Mouse (Mus musculus) left cerebral cortex, adult 2 months (tissue): Measurements from ENCODE around the gene Prr12. TPM values are rescaled to one million over a fixed set of nuclear protein-coding genes. Genes with fewer than 3 reads are reported as not detected.

Experiments
- DNase-seq, 2 experiments: peaks; one replicate each; pipeline ENCODE4 v3.0.0; 2021 to 2022; ENCODE audit warnings: low spot score in 2 of 2, mixed read lengths in 1 of 2; ENCODE audit errors: extremely low spot score in 1 of 2
- H3K27ac ChIP-seq: fragments of 200-600 bp; 2 replicates; pipeline ENCODE4 v1.8.1; 2022
- H3K4me3 ChIP-seq: fragments of 200-600 bp; 2 replicates; pipeline ENCODE4 v1.8.1; 2022
- CTCF ChIP-seq: fragments of 200-600 bp; IDR thresholded peaks from 2 replicates; pipeline ENCODE4 v1.8.1; 2022; ENCODE audit warnings: antibody characterized with exemption, mild to moderate bottlenecking, moderate library complexity
- intact Hi-C: fragments of 180-260 bp; cut with DNase I; formaldehyde crosslinking; loops from one replicate; pipeline ENCODE4 v1.15.1; 2025
- total RNA-seq, 2 experiments: library from RNA; stranded (reverse); gene quantifications; 2 replicates each; pipeline ENCODE4 v1.2.3; 2021

The Prr12 gene
- total RNA-seq, 2 experiments from 2014 or later = 70.0 to 73.4 TPM

- no peak for TF ChIP-seq CTCF
- Histone ChIP-seq H3K4me3 (no peak overlapping the region), H3K27ac (no peak overlapping the region)
- DNase-seq = no peak
- intact Hi-C loops = no loop called here
Observed at GRCm38 (mm10) chr7:45046853-45047350, 5.8 kb downstream of the Prr12 start.

DNA sequence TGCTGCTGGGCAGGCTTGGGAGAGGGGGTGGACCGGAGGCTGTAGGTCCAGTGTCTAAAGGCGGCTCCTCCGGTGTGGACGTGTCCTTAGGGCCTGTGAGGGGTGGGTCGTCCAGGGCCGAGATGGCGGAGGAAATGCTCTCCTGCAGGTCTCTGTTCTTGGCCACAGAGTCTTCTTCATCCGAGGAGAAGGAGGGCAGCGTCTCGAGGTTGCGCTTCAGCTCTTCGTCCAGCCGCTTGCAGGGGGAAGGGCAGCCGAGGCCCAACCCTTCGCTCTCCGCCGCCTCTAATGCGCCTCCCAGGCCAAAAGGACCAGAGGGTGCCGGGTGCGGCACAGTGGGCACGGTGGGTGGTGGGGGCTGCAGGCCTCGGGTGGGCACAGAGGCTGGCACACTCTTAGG lies 6.9 kb downstream of the Prr12 start:
- Histone ChIP-seq H3K27ac (no peak overlapping the region), H3K4me3 (no peak overlapping the region)
- intact Hi-C loops = no loop called here
- no peak for DNase-seq
- no peak for TF ChIP-seq CTCF

DNA sequence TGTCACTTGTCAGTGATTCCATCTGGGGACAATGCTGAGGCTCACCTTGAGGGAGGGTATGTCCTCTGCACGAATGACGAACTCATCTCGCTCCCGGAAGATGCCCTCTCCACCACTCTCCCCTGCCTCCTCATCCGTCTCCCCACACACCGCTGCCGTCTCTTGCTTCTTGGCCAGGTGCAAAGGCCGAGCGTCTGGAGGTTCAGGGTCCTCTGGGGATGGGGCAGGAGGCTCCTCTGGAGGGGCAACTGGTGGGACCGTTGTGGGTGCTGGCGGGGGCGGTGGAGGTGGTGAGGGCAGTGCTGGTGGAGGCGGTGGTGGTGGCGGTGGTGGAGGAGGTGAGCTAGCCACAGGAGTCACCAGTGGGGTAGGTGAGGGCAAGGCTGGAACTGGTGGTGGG lies 9.4 kb downstream of the Prr12 start:
- intact Hi-C loops = no loop called here
- no peak for TF ChIP-seq CTCF
- Histone ChIP-seq H3K27ac (no peak overlapping the region), H3K4me3 (no peak overlapping the region)
- no peak for DNase-seq

GRCm38 (mm10) chr7:45040851-45041250 lies 11.8 kb downstream of the Prr12 start:
- intact Hi-C loops = no loop called here
- Histone ChIP-seq H3K4me3 (no peak overlapping the region), H3K27ac (no peak overlapping the region)
- DNase-seq = no peak
- TF ChIP-seq CTCF = no peak

- DNase-seq = no peak
- Histone ChIP-seq H3K4me3 (no peak overlapping the region), H3K27ac (no peak overlapping the region)
- intact Hi-C loops = no loop called here
- TF ChIP-seq CTCF = no peak
Observed at GRCm38 (mm10) chr7:45038411-45038810, 14.3 kb downstream of the Prr12 start.

GRCm38 (mm10) chr7:45037720-45038361 lies 14.8 kb downstream of the Prr12 start:
- intact Hi-C loops = no loop called here
- no peak overlapping the region for H3K4me3 ChIP-seq
- no peak for DNase-seq
- TF ChIP-seq CTCF = peak; percentile 66
- no peak overlapping the region for H3K27ac ChIP-seq

GRCm38 (mm10) chr7:45036702-45037101 lies 16.0 kb downstream of the Prr12 start:
- no peak for DNase-seq
- Histone ChIP-seq H3K4me3 (no peak overlapping the region), H3K27ac (no peak overlapping the region)
- TF ChIP-seq CTCF = no peak; the same call in 1 of the 2 replicates
- intact Hi-C loops = no loop called here

DNA sequence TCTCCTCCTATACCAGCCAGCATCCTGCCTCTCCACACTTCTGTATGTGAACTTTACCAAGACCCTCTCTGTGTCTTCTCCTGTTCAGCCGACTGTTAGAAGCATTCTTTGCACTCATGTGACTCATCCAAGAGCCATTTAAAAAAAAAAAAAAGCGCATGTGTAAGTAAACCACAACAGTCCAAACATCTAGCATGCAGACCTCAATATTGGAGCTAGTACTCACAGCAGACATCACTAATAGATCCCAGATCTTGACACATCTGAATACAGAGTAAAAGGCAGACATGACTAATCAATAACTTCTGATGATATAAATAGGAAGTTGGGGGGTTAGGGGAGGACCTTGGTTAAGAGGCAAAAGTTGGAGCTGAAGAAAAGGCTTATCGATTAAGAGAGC lies 17.1 kb downstream of the Prr12 start:
- Histone ChIP-seq H3K4me3 (no peak overlapping the region), H3K27ac (no peak overlapping the region)
- no peak for DNase-seq
- TF ChIP-seq CTCF = no peak
- intact Hi-C loops = no loop called here

- no peak for TF ChIP-seq CTCF
- DNase-seq = no peak
- intact Hi-C loops = no loop called here
- H3K27ac ChIP-seq = no peak overlapping the region
- no peak overlapping the region for H3K4me3 ChIP-seq
Observed at GRCm38 (mm10) chr7:45033722-45034359, 18.8 kb downstream of the Prr12 start.

GRCm38 (mm10) chr7:45030857-45031256 lies 21.8 kb downstream of the Prr12 start:
- no peak overlapping the region for H3K27ac ChIP-seq
- DNase-seq = no peak
- TF ChIP-seq CTCF = no peak
- intact Hi-C loops = no loop called here
- no peak overlapping the region for H3K4me3 ChIP-seq

- Histone ChIP-seq H3K27ac (no peak overlapping the region), H3K4me3 (no peak overlapping the region)
- intact Hi-C loops = no loop called here
- no peak for TF ChIP-seq CTCF
- DNase-seq = no peak
Observed at GRCm38 (mm10) chr7:45029995-45030394, 22.7 kb downstream of the Prr12 start.

DNA sequence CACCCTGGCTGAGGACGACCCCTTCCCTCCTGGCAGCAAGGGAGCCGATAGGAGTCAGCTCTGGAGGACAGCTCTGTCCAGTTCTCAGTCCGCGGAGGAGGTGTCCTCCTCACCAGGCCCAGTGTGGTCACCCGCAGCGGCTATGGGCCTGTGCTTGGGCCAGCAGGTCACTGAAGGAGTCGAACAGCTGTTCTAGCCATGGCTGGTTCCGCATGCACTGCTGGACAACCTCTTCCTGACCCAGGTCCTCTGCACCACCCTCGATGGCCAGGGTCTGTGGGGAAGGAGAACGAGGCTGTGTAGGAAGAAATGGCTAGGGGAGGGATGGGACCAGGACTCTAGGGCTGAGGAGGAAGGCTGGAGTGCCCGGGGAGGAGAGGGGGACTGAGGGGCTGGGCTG lies 24.3 kb downstream of the Prr12 start:
- intact Hi-C loops = no loop called here
- DNase-seq = no peak

DNA sequence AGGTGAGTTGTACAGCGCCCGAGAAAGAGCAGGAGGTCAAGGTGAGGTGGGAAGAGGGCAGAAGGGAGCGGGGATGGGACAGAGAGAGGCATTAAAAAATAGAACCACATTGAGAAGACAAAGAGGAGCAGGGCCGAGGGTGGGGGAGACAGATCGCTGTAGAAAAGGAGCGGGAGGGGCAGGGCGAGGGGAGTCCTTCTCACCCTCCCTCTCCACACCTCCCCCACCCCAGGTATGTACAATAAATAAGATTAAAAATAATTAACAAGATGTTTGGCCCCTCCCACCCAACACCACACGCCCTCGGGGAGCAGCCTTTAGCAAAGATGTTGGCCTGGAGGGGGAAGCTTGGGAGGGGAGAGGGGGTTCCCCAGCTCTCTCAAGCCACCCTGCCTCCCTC lies 24.9 kb downstream of the Prr12 start:
- DNase-seq = no peak
- intact Hi-C loops = no loop called here

More for the DNA sequence above, 24.3 kb downstream of the Prr12 start:
- H3K4me3 ChIP-seq = no peak overlapping the region
- no peak overlapping the region for H3K27ac ChIP-seq
- TF ChIP-seq CTCF = no peak

More for the DNA sequence above, 24.9 kb downstream of the Prr12 start:
- Histone ChIP-seq H3K27ac (no peak overlapping the region), H3K4me3 (no peak overlapping the region)
- no peak for TF ChIP-seq CTCF
